Comparison of ENCODE assay signal across 16 mouse cellular contexts in the genomic region with DNA sequence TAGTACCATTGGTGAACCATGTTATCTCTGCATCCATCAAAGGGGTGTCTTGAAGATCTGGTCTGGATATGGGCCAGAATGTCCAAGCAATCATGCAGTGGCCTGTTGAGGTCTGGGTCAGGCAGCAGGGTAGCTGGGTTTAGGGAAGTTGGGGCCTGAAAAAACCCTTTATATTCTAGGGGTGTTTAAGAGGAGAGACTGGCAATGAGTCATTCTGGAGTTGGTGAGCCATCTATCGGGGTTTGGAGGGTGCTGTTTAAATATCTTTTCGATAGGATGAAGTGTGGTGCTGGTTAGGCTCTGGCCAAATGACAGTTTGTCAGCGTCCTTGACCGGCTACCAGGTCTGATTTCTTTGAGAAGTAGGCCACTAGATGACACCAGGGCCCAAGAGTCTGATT. TPM values are rescaled to one million over a fixed set of nuclear protein-coding genes. Genes with fewer than 3 reads are reported as not detected.
A peak's percentile ranks its signal among the peaks of the same experiment; 100 is the strongest.
DNase-seq lines count a peak whose midpoint lies in the region; ATAC-seq and TF ChIP-seq lines count a peak whose summit lies in the region.
"Had no signal": no experiment of that assay in that cellular context is flagged by ENCODE, and none has a peak within 500 bp of the region (broad histone marks: within the 10 kb centered on the region; RNA-seq: fewer than 3 reads in every experiment).

No protein-coding gene starts in this region.

- intact Hi-C loops in left cerebral cortex, postnatal 4 days (cut with DNase I) = no loop called here

- H3K9me3 ChIP-seq in lung, embryonic 15.5 days = no peaks in the 10 kb centered on the region
- H3K9me3 ChIP-seq: heart, embryonic 10.5 days had no signal

- H3K9ac ChIP-seq in lung, embryonic 15.5 days = 0 out of 2 replicates have a peak overlapping the region, but pooled peaks have one; percentile 8

- WGBS in lung, embryonic 15.5 days = 89% methylated on average over 4 of the region's 4 CpGs
- WGBS in macrophage (ENCODE audit: missing documents) = 52% methylated on average over 4 of the region's 4 CpGs

- no peaks in the 10 kb centered on the region for H3K36me3 ChIP-seq in lung, embryonic 15.5 days
- no peaks in the 10 kb centered on the region for H3K36me3 ChIP-seq in macrophage (ENCODE audit: inconsistent target)

- peaks cover 85% of the 10 kb centered on the region for H3K79me2 ChIP-seq in macrophage (ENCODE audit: inconsistent target)

- H3K27ac ChIP-seq in lung, embryonic 15.5 days = no peak overlapping the region
- peak overlapping the region; percentile 42 for H3K27ac ChIP-seq in bone marrow macrophage, adult 2 months (ENCODE audit: insufficient read depth, low read depth, low read length)
- peak overlapping the region; percentile 27 for H3K27ac ChIP-seq in macrophage
- H3K27ac ChIP-seq: gastrocnemius, adult 2 months; heart, embryonic 10.5 days had no signal

- no peak overlapping the region for H3K4me2 ChIP-seq in lung, embryonic 15.5 days

- TF ChIP-seq CTCF in bone marrow macrophage, adult 2 months (IDR thresholded peaks at IDR 0.05; ENCODE audit: low read depth, low read length) = no peak

- no peak overlapping the region for H3K4me3 ChIP-seq in lung, embryonic 15.5 days
- peak overlapping the region; percentile 12; the same call in 1 of the 2 replicates for H3K4me3 ChIP-seq in bone marrow macrophage, adult 2 months (ENCODE audit: insufficient read depth, low read length)
- H3K4me3 ChIP-seq in macrophage (ENCODE audit: inconsistent target) = no peak overlapping the region
- H3K4me3 ChIP-seq: gastrocnemius, adult 2 months; heart, embryonic 10.5 days had no signal

- no peak for ATAC-seq in lung, embryonic 15.5 days (ENCODE audit: borderline replicate concordance, extremely low read depth, low FRiP score, low TSS enrichment)
- ATAC-seq: CD4-positive, CD25-positive, alpha-beta regulatory T cell, adult 4 months had no signal

- no peak for TF ChIP-seq POLR2A in bone marrow macrophage, adult 2 months (IDR thresholded peaks at IDR 0.05; ENCODE audit: borderline replicate concordance, low read depth, low read length)

- DNase-seq in cerebellum, postnatal 14 days = peak; percentile 14 to 25
- DNase-seq in cerebellum, adult 8-10 months = no peak
- DNase-seq in lung, postnatal 36 days = no peak
- no peak for DNase-seq in left cerebral cortex, postnatal 4 days
- DNase-seq: gastrocnemius, adult 2 months; heart, postnatal 4 days; kidney, adult 8-10 months; thymus, adult 18-20 months had no signal

- peaks cover 18% of the 10 kb centered on the region for H3K4me1 ChIP-seq in lung, embryonic 15.5 days
- H3K4me1 ChIP-seq in bone marrow macrophage, adult 2 months (ENCODE audit: control insufficient read depth, insufficient read depth, low read length) = peaks cover 24% of the 10 kb centered on the region
- H3K4me1 ChIP-seq: heart, embryonic 10.5 days had no signal

- H3K27me3 ChIP-seq in lung, embryonic 15.5 days = no peaks in the 10 kb centered on the region

RNA-seq across cellular contexts. Expression of a gene that starts 2.0 kb away (rescaled TPM):
- 68.9 and 79.4 TPM in 2 replicates for polyA plus RNA-seq in lung, embryonic 15.5 days (2015; fragmentation: Nextera tagmentation; extraction: Ambion mirVana)
- polyA plus RNA-seq in bone marrow macrophage, adult 2 months (2012; ENCODE audit: insufficient read depth, insufficient read length, missing spikeins) = 130 and 145 TPM in 2 replicates
- total RNA-seq in macrophage (2018; cell fraction: chromatin; rRNA removed) = 100 to 1,000 TPM in 22 of 26 experiments, 10 to 100 TPM in 4; 50.3 to 433 (median 216) TPM
- 100 to 1,000 TPM in 5 of 26 experiments, 10 to 100 TPM in 21; 37.1 to 112 (median 63.3) TPM for total RNA-seq in macrophage (2018; cell fraction: cytosol; rRNA removed)
- total RNA-seq in macrophage (2018; cell fraction: nucleus; rRNA removed) = 100 to 1,000 TPM in 11 of 26 experiments, 10 to 100 TPM in 15; 38.1 to 184 (median 91.0) TPM
- polyA plus RNA-seq in macrophage (2018) = 61.1 to 130 TPM (median 82.9 TPM) in 3 replicates
- total RNA-seq in left cerebral cortex, postnatal 4 days (2021) = 10 to 100 TPM; 83.3 to 89.6 TPM

RNA-seq across cellular contexts. Expression of a gene that starts 2.3 kb away (rescaled TPM):
- polyA plus RNA-seq in lung, embryonic 15.5 days (2015; fragmentation: Nextera tagmentation; extraction: Ambion mirVana) = 11.8 and 13.5 TPM in 2 replicates
- polyA plus RNA-seq in bone marrow macrophage, adult 2 months (2012; ENCODE audit: insufficient read depth, insufficient read length, missing spikeins) = 3.2 and 3.5 TPM in 2 replicates
- 1 to 10 TPM in 19 of 26 experiments, under 1 TPM in 1, not detected in 6; 0.66 to 7.7 (median 2.6) TPM for total RNA-seq in macrophage (2018; cell fraction: chromatin; rRNA removed)
- total RNA-seq in macrophage (2018; cell fraction: cytosol; rRNA removed) = 1 to 10 TPM; 1.6 to 6.0 (median 3.1) TPM
- total RNA-seq in macrophage (2018; cell fraction: nucleus; rRNA removed) = 10 to 100 TPM in 1 of 26 experiments, 1 to 10 TPM in 21, under 1 TPM in 1, not detected in 3; 0.97 to 10.3 (median 4.2) TPM
- 1.2 to 2.8 TPM (median 2.0 TPM) in 3 replicates for polyA plus RNA-seq in macrophage (2018)
- total RNA-seq in left cerebral cortex, postnatal 4 days (2021) = 1 to 10 TPM; 2.8 to 2.9 TPM

RNA-seq across cellular contexts. Expression of a gene that starts 29.8 kb away (rescaled TPM):
- polyA plus RNA-seq in lung, embryonic 15.5 days (2015; fragmentation: Nextera tagmentation; extraction: Ambion mirVana) = 0.54 and 0.59 TPM in 2 replicates
- 0.29 TPM in 1 of 2 replicates, not detected in the other for polyA plus RNA-seq in bone marrow macrophage, adult 2 months (2012; ENCODE audit: insufficient read depth, insufficient read length, missing spikeins)
- 1 to 10 TPM in 1 of 26 experiments, under 1 TPM in 24, not detected in 1; 0.23 to 1.0 (median 0.60) TPM for total RNA-seq in macrophage (2018; cell fraction: chromatin; rRNA removed)
- total RNA-seq in macrophage (2018; cell fraction: cytosol; rRNA removed) = under 1 TPM in 25 of 26 experiments, not detected in 1; 0.04 to 0.41 (median 0.15) TPM
- 1 to 10 TPM in 1 of 26 experiments, under 1 TPM in 24, not detected in 1; 0.22 to 1.1 (median 0.56) TPM for total RNA-seq in macrophage (2018; cell fraction: nucleus; rRNA removed)
- 0.09 to 0.23 TPM (median 0.21 TPM) in 3 replicates for polyA plus RNA-seq in macrophage (2018)
- total RNA-seq in left cerebral cortex, postnatal 4 days (2021) = not detected
- total RNA-seq: gastrocnemius, adult 2 months; heart, postnatal 4 days; layer of hippocampus, adult 18-20 months; liver, adult 2 months; monocyte, adult 5-6 weeks had no signal
- polyA plus RNA-seq: CD4-positive, CD25-positive, alpha-beta regulatory T cell, adult 4 months had no signal

RNA-seq across cellular contexts. Expression of a gene that starts 30.3 kb away (rescaled TPM):
- 165 and 170 TPM in 2 replicates for polyA plus RNA-seq in lung, embryonic 15.5 days (2015; fragmentation: Nextera tagmentation; extraction: Ambion mirVana)
- polyA plus RNA-seq in bone marrow macrophage, adult 2 months (2012; ENCODE audit: insufficient read depth, insufficient read length, missing spikeins) = 205 and 219 TPM in 2 replicates
- 100 to 1,000 TPM in 3 of 26 experiments, 10 to 100 TPM in 23; 33.4 to 125 (median 65.7) TPM for total RNA-seq in macrophage (2018; cell fraction: chromatin; rRNA removed)
- total RNA-seq in macrophage (2018; cell fraction: cytosol; rRNA removed) = 100 to 1,000 TPM; 202 to 321 (median 284) TPM
- 100 to 1,000 TPM in 10 of 26 experiments, 10 to 100 TPM in 16; 51.7 to 155 (median 92.3) TPM for total RNA-seq in macrophage (2018; cell fraction: nucleus; rRNA removed)
- 249 to 321 TPM (median 295 TPM) in 3 replicates for polyA plus RNA-seq in macrophage (2018)
- 10 to 100 TPM; 86.2 to 91.6 TPM for total RNA-seq in left cerebral cortex, postnatal 4 days (2021)

Comparison
In these comparisons a context has a peak if more than half of its experiments do, and no peak if none do; other contexts are left out.
1. DNase-seq: peak in cerebellum, postnatal 14 days (2 of 2); none in cerebellum, adult 8-10 months (single experiment), lung, postnatal 36 days (single experiment) and left cerebral cortex, postnatal 4 days (single experiment).